In the genomic region with DNA sequence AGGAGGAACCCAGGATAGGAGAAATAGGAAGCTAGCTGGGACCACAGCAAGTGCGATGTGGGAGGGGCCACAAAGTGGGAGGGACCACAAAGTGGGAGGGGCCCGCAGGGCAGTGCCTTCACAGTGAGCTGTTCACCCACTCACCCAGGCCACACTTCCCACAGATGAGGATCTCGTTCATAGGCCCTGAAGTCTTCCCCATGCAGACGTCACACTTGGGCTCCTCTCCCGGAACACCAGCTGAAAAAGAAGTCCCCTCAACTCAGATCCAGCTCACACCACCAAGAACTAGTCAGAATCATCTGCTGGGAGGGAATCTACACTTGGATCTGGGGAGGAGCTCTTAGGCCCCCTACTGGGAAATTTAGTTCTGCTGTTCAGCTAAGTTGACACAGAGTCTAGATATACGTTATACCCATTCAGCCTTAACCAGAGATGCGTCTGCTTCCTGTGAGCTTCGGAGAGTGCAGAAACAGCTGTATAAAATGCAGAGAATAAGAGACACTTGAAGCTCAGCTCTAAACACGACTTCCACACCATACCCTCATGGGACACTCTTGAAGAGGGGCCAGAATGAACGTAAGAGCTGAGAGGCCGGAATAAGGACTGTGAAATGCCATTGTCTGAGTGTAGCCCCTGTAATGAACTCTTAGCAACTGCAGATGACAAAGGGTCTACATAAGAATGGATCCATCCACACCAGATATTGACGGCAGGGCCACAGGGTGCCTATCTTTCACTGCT, we compare ENCODE assay signal across 7 mouse cellular contexts. TPM values are rescaled to one million over a fixed set of nuclear protein-coding genes. Genes with fewer than 3 reads are reported as not detected.
DNase-seq lines count a peak whose midpoint lies in the region; ATAC-seq and TF ChIP-seq lines count a peak whose summit lies in the region.

No protein-coding gene starts in this region.

- DNase-seq in midbrain, embryonic 11.5 days (ENCODE audit: low spot score, missing footprints): peak; percentile 80
- peak; percentile 38 for DNase-seq in adrenal gland, adult 8-10 months
- DNase-seq in gastrocnemius, adult 2 months: peak; percentile 71
- DNase-seq in liver, embryonic 11.5 days (ENCODE audit: low spot score): peak; percentile 51
- DNase-seq in spleen, adult 12 weeks (ENCODE audit: low spot score): peak; percentile 58

- no peaks in the 10 kb centered on the region; the same call in 1 of the 2 replicates for H3K4me1 ChIP-seq in midbrain, embryonic 11.5 days (ENCODE audit: control insufficient read depth, insufficient read depth, low read length)
- H3K4me1 ChIP-seq in midbrain, embryonic 15.5 days: peaks cover 12% of the 10 kb centered on the region
- H3K4me1 ChIP-seq in liver, embryonic 11.5 days (replicated peaks; ENCODE audit: control insufficient read depth, insufficient read depth, low read length): peaks cover 24% of the 10 kb centered on the region
- H3K4me1 ChIP-seq in hindbrain, embryonic 13.5 days (replicated peaks): peaks cover 13% of the 10 kb centered on the region

- H3K4me2 ChIP-seq in midbrain, embryonic 11.5 days: no peak overlapping the region
- no peak overlapping the region for H3K4me2 ChIP-seq in midbrain, embryonic 15.5 days
- H3K4me2 ChIP-seq in liver, embryonic 11.5 days: no peak overlapping the region
- no peak overlapping the region for H3K4me2 ChIP-seq in hindbrain, embryonic 13.5 days

- H3K36me3 ChIP-seq in midbrain, embryonic 11.5 days (ENCODE audit: control insufficient read depth, insufficient read depth, low read length): no peaks in the 10 kb centered on the region
- no peaks in the 10 kb centered on the region for H3K36me3 ChIP-seq in midbrain, embryonic 15.5 days (replicated peaks)
- no peaks in the 10 kb centered on the region for H3K36me3 ChIP-seq in liver, embryonic 11.5 days (ENCODE audit: control insufficient read depth, insufficient read depth, low read length)
- no peaks in the 10 kb centered on the region for H3K36me3 ChIP-seq in hindbrain, embryonic 13.5 days

- ATAC-seq in midbrain, embryonic 11.5 days (ENCODE audit: low FRiP score): no peak
- no peak for ATAC-seq in midbrain, embryonic 15.5 days (replicated peaks)
- ATAC-seq in liver, embryonic 11.5 days (replicated peaks; ENCODE audit: low FRiP score): no peak
- ATAC-seq in hindbrain, embryonic 13.5 days (ENCODE audit: low FRiP score): no peak

- H3K4me3 ChIP-seq in midbrain, embryonic 11.5 days (ENCODE audit: low read depth, low read length): no peak overlapping the region
- H3K4me3 ChIP-seq in midbrain, embryonic 15.5 days: no peak overlapping the region
- H3K4me3 ChIP-seq in gastrocnemius, adult 2 months: no peak overlapping the region
- H3K4me3 ChIP-seq in liver, embryonic 11.5 days (ENCODE audit: low read depth, low read length): no peak overlapping the region
- no peak overlapping the region for H3K4me3 ChIP-seq in hindbrain, embryonic 13.5 days

- WGBS in midbrain, embryonic 11.5 days: 51% methylated on average over 12 of the region's 12 CpGs
- 51% methylated on average over 12 of the region's 12 CpGs for WGBS in midbrain, embryonic 15.5 days
- 47% methylated on average over 12 of the region's 12 CpGs for WGBS in liver, embryonic 11.5 days
- WGBS in hindbrain, embryonic 13.5 days: 42% methylated on average over 12 of the region's 12 CpGs

- intact Hi-C loops in gastrocnemius, adult 2 months (cut with DNase I): no loop called here

- H3K27me3 ChIP-seq in midbrain, embryonic 11.5 days (ENCODE audit: control insufficient read depth, insufficient read depth, low read length): peaks cover 3% of the 10 kb centered on the region
- no peaks in the 10 kb centered on the region for H3K27me3 ChIP-seq in midbrain, embryonic 15.5 days (replicated peaks)
- H3K27me3 ChIP-seq in liver, embryonic 11.5 days (replicated peaks; ENCODE audit: control insufficient read depth, insufficient read depth, low read length): peaks cover 2% of the 10 kb centered on the region; the same call in 1 of the 2 replicates
- H3K27me3 ChIP-seq in hindbrain, embryonic 13.5 days: peaks cover 16% of the 10 kb centered on the region

- H3K9ac ChIP-seq in midbrain, embryonic 11.5 days (ENCODE audit: low read length): no peak overlapping the region
- H3K9ac ChIP-seq in midbrain, embryonic 15.5 days: no peak overlapping the region
- H3K9ac ChIP-seq in liver, embryonic 11.5 days (ENCODE audit: low read depth, low read length): no peak overlapping the region
- H3K9ac ChIP-seq in hindbrain, embryonic 13.5 days: no peak overlapping the region

- H3K27ac ChIP-seq in midbrain, embryonic 11.5 days (ENCODE audit: low read depth, low read length): no peak overlapping the region
- no peak overlapping the region for H3K27ac ChIP-seq in midbrain, embryonic 15.5 days
- peak overlapping the region; percentile 41 for H3K27ac ChIP-seq in gastrocnemius, adult 2 months
- H3K27ac ChIP-seq in liver, embryonic 11.5 days (ENCODE audit: low read depth, low read length): no peak overlapping the region
- no peak overlapping the region for H3K27ac ChIP-seq in hindbrain, embryonic 13.5 days

- no peaks in the 10 kb centered on the region for H3K9me3 ChIP-seq in midbrain, embryonic 11.5 days (ENCODE audit: control insufficient read depth, low read length)
- no peaks in the 10 kb centered on the region for H3K9me3 ChIP-seq in midbrain, embryonic 15.5 days
- no peaks in the 10 kb centered on the region for H3K9me3 ChIP-seq in liver, embryonic 11.5 days (ENCODE audit: control insufficient read depth, low read length)
- no peaks in the 10 kb centered on the region for H3K9me3 ChIP-seq in hindbrain, embryonic 13.5 days

- TF ChIP-seq CTCF in gastrocnemius, adult 2 months (IDR thresholded peaks at IDR 0.05): no peak

RNA-seq across cellular contexts. Expression of gene Phf19, which starts 6.8 kb away (rescaled TPM):
- 3.9 and 4.0 TPM in 2 replicates for polyA plus RNA-seq in midbrain, embryonic 11.5 days (2014; fragmentation: Nextera tagmentation; extraction: Ambion mirVana)
- polyA plus RNA-seq in midbrain, embryonic 15.5 days (2015; fragmentation: Nextera tagmentation; extraction: Ambion mirVana): 1.5 and 2.1 TPM in 2 replicates
- total RNA-seq in adrenal gland, adult 8-10 months (2022): 1 to 10 TPM; 2.4 to 4.5 (median 3.6) TPM
- total RNA-seq in gastrocnemius, adult 2 months (2021): under 1 TPM; 0.54 to 0.61 TPM
- polyA plus RNA-seq in liver, embryonic 11.5 days (2014; fragmentation: Nextera tagmentation; extraction: Ambion mirVana): 4.5 and 5.2 TPM in 2 replicates
- 1.1 and 1.3 TPM in 2 replicates for polyA plus RNA-seq in hindbrain, embryonic 13.5 days (2015; fragmentation: Nextera tagmentation; extraction: Ambion mirVana)

RNA-seq across cellular contexts. Expression of gene Psmd5, which starts 32.3 kb away (rescaled TPM):
- polyA plus RNA-seq in midbrain, embryonic 11.5 days (2014; fragmentation: Nextera tagmentation; extraction: Ambion mirVana): 122 and 129 TPM in 2 replicates
- polyA plus RNA-seq in midbrain, embryonic 15.5 days (2015; fragmentation: Nextera tagmentation; extraction: Ambion mirVana): 101 and 102 TPM in 2 replicates
- 10 to 100 TPM; 42.6 to 49.8 (median 45.8) TPM for total RNA-seq in adrenal gland, adult 8-10 months (2022)
- total RNA-seq in gastrocnemius, adult 2 months (2021): 10 to 100 TPM; 12.6 to 14.7 TPM
- 138 and 147 TPM in 2 replicates for polyA plus RNA-seq in liver, embryonic 11.5 days (2014; fragmentation: Nextera tagmentation; extraction: Ambion mirVana)
- 95.6 and 105 TPM in 2 replicates for polyA plus RNA-seq in hindbrain, embryonic 13.5 days (2015; fragmentation: Nextera tagmentation; extraction: Ambion mirVana)

RNA-seq across cellular contexts. Expression of gene Cutal, which starts 32.8 kb away (rescaled TPM):
- 0.05 and 0.11 TPM in 2 replicates for polyA plus RNA-seq in midbrain, embryonic 11.5 days (2014; fragmentation: Nextera tagmentation; extraction: Ambion mirVana)
- 0.26 and 0.40 TPM in 2 replicates for polyA plus RNA-seq in midbrain, embryonic 15.5 days (2015; fragmentation: Nextera tagmentation; extraction: Ambion mirVana)
- 1 to 10 TPM in 1 of 4 experiments, under 1 TPM in 3; 0.41 to 1.4 (median 0.74) TPM for total RNA-seq in adrenal gland, adult 8-10 months (2022)
- total RNA-seq in gastrocnemius, adult 2 months (2021): under 1 TPM; 0.17 to 0.69 TPM
- polyA plus RNA-seq in liver, embryonic 11.5 days (2014; fragmentation: Nextera tagmentation; extraction: Ambion mirVana): 2.5 and 2.7 TPM in 2 replicates
- not detected in 2 replicates for polyA plus RNA-seq in hindbrain, embryonic 13.5 days (2015; fragmentation: Nextera tagmentation; extraction: Ambion mirVana)

RNA-seq across cellular contexts. Expression of gene Traf1, which starts 54.5 kb away (rescaled TPM):
- 0.32 and 0.34 TPM in 2 replicates for polyA plus RNA-seq in midbrain, embryonic 11.5 days (2014; fragmentation: Nextera tagmentation; extraction: Ambion mirVana)
- 3.6 and 3.8 TPM in 2 replicates for polyA plus RNA-seq in midbrain, embryonic 15.5 days (2015; fragmentation: Nextera tagmentation; extraction: Ambion mirVana)
- total RNA-seq in adrenal gland, adult 8-10 months (2022): 1 to 10 TPM; 2.2 to 5.8 (median 3.3) TPM
- total RNA-seq in gastrocnemius, adult 2 months (2021): 1 to 10 TPM in 1 of 2 experiments, under 1 TPM in 1; 0.46 to 1.2 TPM
- polyA plus RNA-seq in liver, embryonic 11.5 days (2014; fragmentation: Nextera tagmentation; extraction: Ambion mirVana): 0.38 TPM in 2 replicates
- 0.73 and 1.9 TPM in 2 replicates for polyA plus RNA-seq in hindbrain, embryonic 13.5 days (2015; fragmentation: Nextera tagmentation; extraction: Ambion mirVana)
